Mouse (Mus musculus) kidney, postnatal 0 days (tissue): ENCODE results near the gene Ankrd13c. TPM values are rescaled to one million over a fixed set of nuclear protein-coding genes. Genes with fewer than 3 reads are reported as not detected.
"Not testable (repeated sequence)": the region's sequence is repeated elsewhere in the genome, so short reads cannot be mapped to it uniquely, and the experiment has no call there.

Experiments
- ATAC-seq: fragments of 200-750 bp; cut with Nextera tagmentation; replicated peaks from 2 replicates; pipeline ENCODE4 v1.8.0; 2017; ENCODE audit warnings: low read depth, moderate number of reproducible peaks, moderate TSS enrichment, moderate library complexity; ENCODE audit not compliant: low FRiP score
- DNase-seq: peaks from one replicate; pipeline ENCODE4 v3.0.0-alpha.2; 2016; ENCODE audit warnings: low spot score
- H3K27ac ChIP-seq: fragments of 300-500 bp; sonication (generic); 2 replicates; pipeline ENCODE4 v1.5.1; 2014; ENCODE audit warnings: mild to moderate bottlenecking
- H3K27me3 ChIP-seq: fragments of 300-500 bp; sonication (generic); 2 replicates; pipeline ENCODE4 v1.6.1; 2014; ENCODE audit warnings: low read length, mixed read lengths; ENCODE audit not compliant: insufficient read depth
- H3K36me3 ChIP-seq: fragments of 300-500 bp; sonication (generic); 2 replicates; pipeline ENCODE4 v1.6.1; 2014; ENCODE audit warnings: low read length, mixed read lengths; ENCODE audit not compliant: insufficient read depth
- H3K4me1 ChIP-seq: fragments of 300-500 bp; sonication (generic); replicated peaks from 2 replicates; pipeline ENCODE4 v1.6.1; 2014; ENCODE audit warnings: antibody characterized with exemption, low read length, mixed read lengths; ENCODE audit not compliant: insufficient read depth
- H3K4me2 ChIP-seq: fragments of 300-500 bp; sonication (generic); 2 replicates; pipeline ENCODE4 v1.6.1; 2014; ENCODE audit warnings: mild to moderate bottlenecking, low read length, moderate library complexity, mixed read lengths
- H3K4me3 ChIP-seq: fragments of 300-500 bp; sonication (generic); replicated peaks from 2 replicates; pipeline ENCODE4 v1.5.1; 2014; ENCODE audit warnings: low read depth, low read length
- H3K9ac ChIP-seq: fragments of 300-500 bp; sonication (generic); 2 replicates; pipeline ENCODE4 v1.6.1; 2014; ENCODE audit warnings: low read depth, low read length
- H3K9me3 ChIP-seq: fragments of 300-500 bp; sonication (generic); replicated peaks from 2 replicates; pipeline ENCODE4 v1.6.1; 2016; ENCODE audit warnings: low read length, inconsistent platforms, mixed read lengths
- CTCF ChIP-seq: IDR thresholded peaks from 2 replicates; pipeline ENCODE4 v1.5.1; 2016; ENCODE audit warnings: antibody characterized with exemption, low read depth, mild to moderate bottlenecking, moderate library complexity
- WGBS: fragments of 180-500 bp; shearing (Covaris S2); extraction: QIAGEN DNeasy Blood & Tissue Kit; methylation state at CpG from one replicate; pipeline ENCODE4 v1.1.7; 2014; 5-methylcytosine and 5-hydroxymethylcytosine counted together
- polyA plus RNA-seq: library from polyadenylated mRNA; unstranded; fragments of >200 nt; fragmentation: Nextera tagmentation; extraction: Ambion mirVana; gene quantifications from 2 replicates; pipeline ENCODE4 v1.2.1, GENCODE M21; 2015

Ankrd13c gene
- polyA plus RNA-seq, 1 experiment from 2014 or later, result 31.9 TPM

DNA sequence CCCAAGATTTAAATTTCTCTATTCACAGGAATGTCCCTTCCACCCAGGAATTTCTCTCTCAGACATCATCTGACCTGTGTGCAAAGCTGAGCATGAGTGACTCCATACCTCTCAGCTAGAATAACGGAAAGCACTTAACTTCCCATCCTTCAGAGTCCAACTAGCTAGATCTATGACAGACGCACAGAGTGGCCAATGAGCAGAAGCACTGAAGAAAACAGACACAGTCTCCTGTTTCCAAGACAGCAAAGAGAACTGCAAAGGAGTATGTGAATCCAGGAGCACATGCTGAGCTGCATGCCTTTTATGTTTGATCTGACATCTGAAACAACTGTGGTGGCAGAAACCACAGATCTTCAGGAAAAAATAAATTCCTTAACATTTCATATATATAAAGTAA is 20.3 kb upstream of the Ankrd13c start:
- H3K9me3 ChIP-seq, result no peaks in the 10 kb centered on the region
- H3K4me2 ChIP-seq, result no peak overlapping the region
- ATAC-seq, result no peak
- DNase-seq, result no peak
- no peaks in the 10 kb centered on the region for H3K36me3 ChIP-seq
- no peak overlapping the region for H3K4me3 ChIP-seq
- WGBS, result 42% methylated on average over 2 of the region's 2 CpGs
- H3K9ac ChIP-seq, result no peak overlapping the region
- TF ChIP-seq CTCF, result no peak
- H3K4me1 ChIP-seq, result no peaks in the 10 kb centered on the region
- no peaks in the 10 kb centered on the region for H3K27me3 ChIP-seq
- H3K27ac ChIP-seq, result no peak overlapping the region

DNA sequence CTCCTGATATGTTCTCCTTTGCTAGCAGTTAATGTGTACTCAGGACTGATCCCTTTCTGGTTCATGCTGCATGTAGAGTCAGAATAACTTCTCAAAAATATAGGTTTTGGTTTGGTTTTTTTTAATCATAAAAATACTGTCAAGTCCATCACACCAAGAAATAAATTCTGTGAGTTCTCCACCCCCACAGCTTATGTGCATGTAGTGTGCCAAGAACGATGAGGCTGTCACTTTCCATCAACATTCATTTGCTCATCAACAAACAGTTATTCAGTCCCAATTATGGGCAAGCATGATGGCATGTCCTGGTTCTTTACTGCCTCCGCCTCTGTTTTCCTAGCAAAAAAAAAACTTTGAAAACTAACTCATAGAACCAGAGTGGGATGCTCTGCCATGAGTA is 18.3 kb upstream of the Ankrd13c start:
- Histone ChIP-seq H3K27me3 (no peaks in the 10 kb centered on the region), H3K36me3 (no peaks in the 10 kb centered on the region), H3K9ac (no peak overlapping the region), H3K27ac (no peak overlapping the region), H3K4me2 (no peak overlapping the region), H3K4me3 (no peak overlapping the region), H3K4me1 (no peaks in the 10 kb centered on the region), H3K9me3 (no peaks in the 10 kb centered on the region)
- TF ChIP-seq CTCF, result no peak
- no peak for ATAC-seq
- DNase-seq, result no peak
- 83% methylated on average over 2 of the region's 2 CpGs for WGBS

DNA sequence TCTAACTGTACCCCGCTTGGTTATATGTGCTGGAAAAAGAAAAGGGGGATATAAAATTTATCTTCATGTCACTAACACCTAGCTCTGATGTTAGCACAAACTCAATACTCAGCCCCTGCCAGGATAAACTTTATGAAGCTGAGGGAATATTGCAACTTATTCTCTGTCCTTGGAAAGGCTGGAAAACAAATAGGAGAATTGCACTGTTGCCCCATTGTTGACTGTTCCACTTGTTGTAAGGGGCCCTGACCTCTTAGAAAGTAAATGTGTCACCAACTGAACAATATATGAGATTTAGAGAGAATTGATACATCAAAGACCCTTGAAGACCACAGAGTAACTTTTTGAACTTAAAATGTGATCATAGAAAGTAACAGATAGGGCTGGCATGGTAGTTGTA is 17.6 kb upstream of the Ankrd13c start:
- Histone ChIP-seq H3K36me3 (no peaks in the 10 kb centered on the region), H3K4me3 (no peak overlapping the region), H3K4me2 (no peak overlapping the region), H3K4me1 (no peaks in the 10 kb centered on the region), H3K27me3 (no peaks in the 10 kb centered on the region), H3K9ac (no peak overlapping the region), H3K27ac (no peak overlapping the region), H3K9me3 (no peaks in the 10 kb centered on the region)
- no peak for TF ChIP-seq CTCF
- ATAC-seq (no peak), DNase-seq (no peak)
- WGBS, result 79% methylated on average over 1 of the region's 1 CpGs

DNA sequence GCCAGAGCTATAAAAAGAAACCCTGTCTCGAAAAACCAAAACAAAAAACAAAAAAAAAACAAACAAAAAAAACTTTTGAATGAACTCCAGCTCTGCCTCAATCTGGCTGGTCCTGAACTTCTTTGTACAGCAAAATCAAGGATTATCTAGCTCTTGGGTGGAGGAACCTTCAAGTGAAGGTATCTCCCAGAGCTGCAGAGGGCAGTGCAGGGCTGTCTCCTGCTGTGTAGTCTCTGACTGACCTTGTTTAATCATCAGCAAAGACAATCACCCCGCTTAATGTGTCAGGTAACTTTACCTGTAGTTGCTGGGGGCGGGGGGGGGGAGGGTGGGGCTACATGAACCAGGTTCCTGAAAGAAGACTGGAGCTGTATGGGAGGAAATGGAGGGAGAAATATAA is 15.4 kb upstream of the Ankrd13c start:
- Histone ChIP-seq H3K4me1 (no peaks in the 10 kb centered on the region), H3K9me3 (no peaks in the 10 kb centered on the region), H3K27ac (0 out of 2 replicates have a peak overlapping the region, but pooled peaks have one; percentile 19), H3K9ac (no peak overlapping the region), H3K27me3 (no peaks in the 10 kb centered on the region), H3K36me3 (no peaks in the 10 kb centered on the region), H3K4me3 (no peak overlapping the region), H3K4me2 (no peak overlapping the region)
- TF ChIP-seq CTCF, result peak; percentile 47; the same call in 1 of the 2 replicates
- 38% methylated on average over 3 of the region's 3 CpGs for WGBS
- ATAC-seq (peak; percentile 86), DNase-seq (peak; percentile 26)

DNA sequence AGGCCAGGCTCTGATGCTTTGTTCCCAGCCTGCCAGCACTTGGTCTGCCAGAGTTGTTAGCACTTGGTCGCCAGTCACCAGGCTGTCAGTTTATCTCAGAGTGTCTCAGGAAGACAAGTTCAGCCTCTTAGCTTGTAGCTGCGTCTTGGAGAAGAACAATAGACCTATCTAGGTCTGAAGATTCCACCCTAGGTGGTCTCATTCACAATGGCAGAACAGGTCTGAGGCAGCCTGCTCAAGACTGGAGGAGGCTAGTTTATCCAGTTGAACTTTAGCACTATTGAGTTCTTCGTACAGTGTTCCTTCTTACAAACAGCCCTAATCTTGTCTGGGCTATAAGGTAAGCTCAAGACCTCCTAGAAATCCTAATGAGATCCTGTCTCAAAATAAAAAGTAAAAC is 15.0 kb upstream of the Ankrd13c start:
- H3K9ac ChIP-seq, result no peak overlapping the region
- ATAC-seq, result peak; percentile 55; the same call in 1 of the 2 replicates
- H3K4me2 ChIP-seq, result no peak overlapping the region
- no peaks in the 10 kb centered on the region for H3K36me3 ChIP-seq
- no peaks in the 10 kb centered on the region for H3K4me1 ChIP-seq
- H3K27ac ChIP-seq, result 0 out of 2 replicates have a peak overlapping the region, but pooled peaks have one; percentile 19
- no peak for TF ChIP-seq CTCF
- DNase-seq, result no peak
- no peaks in the 10 kb centered on the region for H3K27me3 ChIP-seq
- 38% methylated on average over 3 of the region's 3 CpGs for WGBS
- H3K4me3 ChIP-seq, result no peak overlapping the region
- H3K9me3 ChIP-seq, result no peaks in the 10 kb centered on the region

DNA sequence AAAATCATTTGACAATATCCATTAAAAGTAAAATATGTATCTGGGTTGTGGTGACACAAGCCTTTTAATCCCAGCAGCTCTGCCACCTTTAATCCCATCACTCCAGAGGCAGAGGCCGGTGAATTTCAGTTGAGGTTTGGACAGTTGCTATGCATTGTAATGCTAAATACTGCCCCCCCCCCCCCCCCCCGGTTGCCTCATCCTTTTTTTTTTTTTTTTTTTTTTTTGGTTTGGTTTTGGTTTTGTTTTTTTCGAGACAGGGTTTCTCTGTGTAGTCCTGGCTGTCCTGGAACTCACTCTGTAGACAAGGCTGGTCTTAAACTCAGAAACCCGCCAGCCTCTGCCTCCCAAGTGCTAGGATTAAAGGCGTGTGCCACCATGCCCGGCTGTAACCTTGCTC is 13.8 kb upstream of the Ankrd13c start:
- not testable (repeated sequence) for H3K4me3 ChIP-seq, H3K4me1 ChIP-seq, ATAC-seq, H3K27me3 ChIP-seq, H3K4me2 ChIP-seq, H3K9me3 ChIP-seq, H3K9ac ChIP-seq, DNase-seq, H3K27ac ChIP-seq, H3K36me3 ChIP-seq
- 80% methylated on average over 5 of the region's 6 CpGs for WGBS

DNA sequence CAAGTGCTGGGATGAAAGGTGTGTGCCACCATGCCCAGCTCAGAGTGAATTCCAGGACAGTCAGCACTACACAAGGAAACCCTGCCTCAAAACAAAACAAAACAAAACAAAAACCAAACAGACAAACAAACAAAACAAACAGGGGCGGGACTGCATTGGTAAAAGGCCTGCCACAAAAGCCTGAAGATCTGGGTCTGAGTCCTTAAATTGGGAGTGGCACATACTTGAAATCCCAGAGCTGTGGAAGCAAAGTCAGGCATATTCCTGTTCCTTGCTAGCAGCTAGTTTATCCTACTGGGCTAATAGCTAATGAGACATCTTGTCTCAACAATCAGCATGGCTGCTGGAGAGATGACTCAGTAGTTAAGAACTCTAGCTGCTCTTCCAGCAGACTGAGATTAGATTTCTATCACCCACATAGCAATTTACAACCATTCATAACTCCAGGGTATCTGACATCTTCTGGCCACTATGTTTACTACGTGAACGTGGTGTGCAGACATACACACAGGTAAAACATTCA is 12.7 kb upstream of the Ankrd13c start:
- TF ChIP-seq CTCF, result no peak
- no peak overlapping the region for H3K4me2 ChIP-seq
- 77% methylated on average over 3 of the region's 3 CpGs for WGBS
- no peaks in the 10 kb centered on the region for H3K27me3 ChIP-seq
- H3K36me3 ChIP-seq, result no peaks in the 10 kb centered on the region
- no peaks in the 10 kb centered on the region for H3K4me1 ChIP-seq
- DNase-seq (no peak), ATAC-seq (no peak)
- H3K4me3 ChIP-seq, result no peak overlapping the region
- no peak overlapping the region for H3K27ac ChIP-seq
- H3K9me3 ChIP-seq, result no peaks in the 10 kb centered on the region
- no peak overlapping the region for H3K9ac ChIP-seq
